ENCODE assay signal across 11 mouse cellular contexts in genomic region chr11:77855396-77855795, GRCm38 (mm10). TPM values are rescaled to one million over a fixed set of nuclear protein-coding genes. Genes with fewer than 3 reads are reported as not detected.
DNase-seq lines count a peak whose midpoint lies in the region; ATAC-seq and TF ChIP-seq lines count a peak whose summit lies in the region.
"Had no signal": no experiment of that assay in that cellular context is flagged by ENCODE, and none has a peak within 500 bp of the region (broad histone marks: within the 10 kb centered on the region; RNA-seq: fewer than 3 reads in every experiment).

No protein-coding gene starts in this region.

- peaks cover 56% of the 10 kb centered on the region for H3K36me3 ChIP-seq in thymus, adult 2 months (ENCODE audit: control insufficient read depth, insufficient read depth, low read length)
- H3K36me3 ChIP-seq in midbrain, embryonic 13.5 days = peaks cover 59% of the 10 kb centered on the region

- TF ChIP-seq CTCF in thymus, adult 2 months (IDR thresholded peaks at IDR 0.05; ENCODE audit: borderline replicate concordance, control insufficient read depth, extremely low read depth, insufficient read depth, low read length, poor library complexity) = no peak

- no peak overlapping the region for H3K4me3 ChIP-seq in thymus, adult 2 months (ENCODE audit: control insufficient read depth, insufficient read depth, low read length)
- no peak overlapping the region for H3K4me3 ChIP-seq in midbrain, embryonic 13.5 days (replicated peaks)
- H3K4me3 ChIP-seq: lung, embryonic 15.5 days had no signal

- no peak for ATAC-seq in midbrain, embryonic 13.5 days
- no peak for ATAC-seq in erythroblast, adult 5-6 weeks (replicated peaks; ENCODE audit: low FRiP score, poor library complexity, severe bottlenecking)

- 0 out of 2 replicates have a peak, but pooled peaks have one; percentile 13 for TF ChIP-seq POLR2A in thymus, adult 2 months (IDR thresholded peaks at IDR 0.05; ENCODE audit: control insufficient read depth, extremely low read depth, insufficient read depth, low read length, poor library complexity)

- H3K27ac ChIP-seq in thymus, adult 2 months (ENCODE audit: control insufficient read depth, insufficient read depth, low read length) = no peak overlapping the region
- H3K27ac ChIP-seq in midbrain, embryonic 13.5 days = peak overlapping the region; percentile 88
- H3K27ac ChIP-seq: lung, embryonic 15.5 days; stomach, postnatal 0 days had no signal

- H3K4me1 ChIP-seq in thymus, adult 2 months (replicated peaks; ENCODE audit: control insufficient read depth, insufficient read depth, low read length) = no peaks in the 10 kb centered on the region
- peaks cover 89% of the 10 kb centered on the region for H3K4me1 ChIP-seq in midbrain, embryonic 13.5 days (replicated peaks)

- no peaks in the 10 kb centered on the region for H3K9me3 ChIP-seq in midbrain, embryonic 13.5 days
- H3K9me3 ChIP-seq: lung, embryonic 15.5 days had no signal

- H3K27me3 ChIP-seq in thymus, adult 2 months (ENCODE audit: control insufficient read depth, insufficient read depth, low read length) = no peaks in the 10 kb centered on the region
- peaks cover 22% of the 10 kb centered on the region for H3K27me3 ChIP-seq in midbrain, embryonic 13.5 days
- H3K27me3 ChIP-seq: lung, embryonic 15.5 days had no signal

- 94% methylated on average over 15 of the region's 15 CpGs for WGBS in thymus, adult 2 months
- WGBS in midbrain, embryonic 13.5 days = 30% methylated on average over 15 of the region's 15 CpGs

- peak; percentile 21 to 34 for DNase-seq in cerebellum, postnatal 14 days
- DNase-seq in cerebellum, adult 8-10 months = no peak
- DNase-seq in thymus, adult 2 months = no peak
- no peak for DNase-seq in thymus, postnatal 10 days (ENCODE audit: low spot score in 2 of 2)
- DNase-seq in right cerebral cortex, adult 2 months (ENCODE audit: low spot score in 2 of 2) = no peak
- no peak for DNase-seq in kidney, adult 8-10 months
- DNase-seq: right cerebral cortex, postnatal 4 days had no signal

- H3K4me2 ChIP-seq in midbrain, embryonic 13.5 days (replicated peaks) = no peak overlapping the region
- H3K4me2 ChIP-seq: lung, embryonic 15.5 days had no signal

- H3K9ac ChIP-seq in midbrain, embryonic 13.5 days (replicated peaks) = peak overlapping the region; percentile 50
- H3K9ac ChIP-seq: lung, embryonic 15.5 days had no signal

RNA-seq across cellular contexts. Expression of gene Pipox, which starts 38.5 kb away (rescaled TPM):
- polyA plus RNA-seq in thymus, adult 2 months (2012; rRNA removed) = 5.1 and 6.5 TPM in 2 replicates
- polyA plus RNA-seq in midbrain, embryonic 13.5 days (2015; fragmentation: Nextera tagmentation; extraction: Ambion mirVana) = 8.6 and 11.0 TPM in 2 replicates
- not detected in 2 replicates for total RNA-seq in erythroblast, adult 5-6 weeks (2015; ENCODE audit: low replicate concordance)
- not detected in 2 replicates for total RNA-seq in erythroblast, adult 5-6 weeks (2017; ENCODE audit: low replicate concordance)

Comparison
In these comparisons a context has a peak if more than half of its experiments do, and no peak if none do; other contexts are left out.
1. DNase-seq: peak in cerebellum, postnatal 14 days (2 of 2); none in cerebellum, adult 8-10 months (single experiment), thymus, adult 2 months (single experiment), thymus, postnatal 10 days (0 of 2), right cerebral cortex, adult 2 months (0 of 2) and kidney, adult 8-10 months (0 of 2).